Mouse (Mus musculus) MEL (cell line): ENCODE measurements at regions not wholly inside any gene's neighbourhood (a gene's known extent, or its start where the extent isn't known, plus 50 kb on each side); places are given as distances from the start of the nearest gene placed in this dataset.

ENCODE experiments used
- CTCF ChIP-seq, 3 experiments: IDR thresholded peaks in 2 of 3; conservative IDR thresholded peaks in 1 of 3; 2 replicates each; pipeline ENCODE4 v1.5.1; 2011 to 2012; ENCODE audit warnings: low read length in 3 of 3, low read depth in 2 of 3, mild to moderate bottlenecking in 2 of 3, improper control_type of control experiment in 1 of 3, inconsistent platforms in 1 of 3, mixed read lengths in 1 of 3, moderate library complexity in 1 of 3; ENCODE audit not compliant: control insufficient read depth in 1 of 3, insufficient read depth in 1 of 3, poor library complexity in 1 of 3, severe bottlenecking in 1 of 3
- EP300 ChIP-seq, 2 experiments: IDR thresholded peaks; 2 replicates each; pipeline ENCODE4 v1.6.1; 2011; ENCODE audit warnings: improper control_type of control experiment in 2 of 2, low read length in 2 of 2, low read depth in 1 of 2, mild to moderate bottlenecking in 1 of 2
- HCFC1 ChIP-seq: IDR thresholded peaks from 2 replicates; pipeline ENCODE4 v1.6.1; 2012; ENCODE audit warnings: low read depth, mild to moderate bottlenecking, inconsistent platforms, low read length, improper control_type of control experiment, moderate library complexity
- MAZ ChIP-seq: IDR thresholded peaks from 2 replicates; pipeline ENCODE4 v1.6.1; 2012; ENCODE audit warnings: low read depth, mild to moderate bottlenecking, inconsistent platforms, low read length, improper control_type of control experiment
- POLR2A ChIP-seq, 2 experiments: IDR thresholded peaks; 2 replicates each; pipeline ENCODE4 v1.6.1; 2011 to 2012; ENCODE audit warnings: low read length in 2 of 2, mild to moderate bottlenecking in 2 of 2, control low read depth in 1 of 2, improper control_type of control experiment in 1 of 2, low read depth in 1 of 2, moderate library complexity in 1 of 2; ENCODE audit not compliant: control insufficient read depth in 1 of 2, insufficient read depth in 1 of 2, poor library complexity in 1 of 2
- RAD21 ChIP-seq: IDR thresholded peaks from 2 replicates; pipeline ENCODE4 v1.6.1; 2011; ENCODE audit warnings: mild to moderate bottlenecking, low read depth, low read length, improper control_type of control experiment
- SIN3A ChIP-seq: IDR thresholded peaks from 2 replicates; pipeline ENCODE4 v1.6.1; 2012; ENCODE audit warnings: low read length, improper control_type of control experiment, inconsistent platforms
- USF1 ChIP-seq: IDR thresholded peaks from 2 replicates; pipeline ENCODE4 v1.6.1; 2014; ENCODE audit warnings: low read depth, mild to moderate bottlenecking, inconsistent platforms, low read length, improper control_type of control experiment, moderate library complexity
- USF2 ChIP-seq, 2 experiments: IDR thresholded peaks; 2 replicates each; pipeline ENCODE4 v1.6.1; 2011 to 2012; ENCODE audit warnings: improper control_type of control experiment in 2 of 2, low read length in 2 of 2, borderline replicate concordance in 1 of 2, inconsistent platforms in 1 of 2, low read depth in 1 of 2, mild to moderate bottlenecking in 1 of 2; ENCODE audit not compliant: insufficient read depth in 1 of 2
- ZNF384 ChIP-seq: IDR thresholded peaks from 2 replicates; pipeline ENCODE4 v1.6.1; 2012; ENCODE audit warnings: low read depth, mild to moderate bottlenecking, inconsistent platforms, low read length, improper control_type of control experiment

DNA sequence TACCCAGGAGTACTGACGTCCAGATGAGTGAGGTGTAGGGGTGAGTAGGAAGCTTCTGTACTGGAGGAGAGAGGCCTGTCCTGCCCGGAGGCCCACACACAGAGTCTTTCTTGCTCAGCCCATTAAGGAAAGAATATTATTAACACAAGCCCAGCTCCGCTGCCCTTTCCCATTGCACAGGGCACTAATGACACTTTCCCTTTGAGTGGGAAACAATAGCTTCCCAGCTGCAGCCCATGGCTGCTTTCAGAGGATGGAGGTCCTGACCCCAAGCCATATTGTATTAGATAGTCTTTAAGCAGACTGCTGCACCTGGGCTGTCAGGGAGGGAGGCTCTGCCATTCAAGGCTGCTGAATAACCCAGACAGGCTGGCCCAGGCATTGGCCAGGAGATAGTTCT lies 64.6 kb upstream of the Hpcal1 start:
- no peak for TF ChIP-seq USF2 (IDR thresholded peaks at IDR 0.05; ENCODE audit: borderline replicate concordance in 1 of 2, insufficient read depth in 1 of 2, low read depth in 1 of 2, low read length in 2 of 2)
- TF ChIP-seq CTCF (IDR thresholded peaks at IDR 0.05 in 2 of 3, conservative IDR thresholded peaks at IDR 0.05 in 1 of 3; ENCODE audit: control insufficient read depth in 1 of 3, insufficient read depth in 1 of 3, low read depth in 2 of 3, low read length in 3 of 3, poor library complexity in 1 of 3, severe bottlenecking in 1 of 3), result no peak
- no peak for TF ChIP-seq POLR2A (IDR thresholded peaks at IDR 0.05; ENCODE audit: control insufficient read depth in 1 of 2, insufficient read depth in 1 of 2, low read depth in 1 of 2, low read length in 2 of 2, poor library complexity in 1 of 2)
- TF ChIP-seq ZNF384, result no peak
- no peak for TF ChIP-seq EP300 (IDR thresholded peaks at IDR 0.05; ENCODE audit: low read depth in 1 of 2, low read length in 2 of 2)
- TF ChIP-seq USF1, result no peak
- no peak for TF ChIP-seq HCFC1
- no peak for TF ChIP-seq SIN3A
- no peak for TF ChIP-seq MAZ
- TF ChIP-seq RAD21, result no peak
